ENCODE assay signal across 22 mouse cellular contexts in genomic region chr3:32338231-32338630, GRCm38 (mm10). TPM values are rescaled to one million over a fixed set of nuclear protein-coding genes. Genes with fewer than 3 reads are reported as not detected.
DNase-seq lines count a peak whose midpoint lies in the region; ATAC-seq and TF ChIP-seq lines count a peak whose summit lies in the region.
"Had no signal": no experiment of that assay in that cellular context is flagged by ENCODE, and none has a peak within 500 bp of the region (broad histone marks: within the 10 kb centered on the region; RNA-seq: fewer than 3 reads in every experiment).

No protein-coding gene starts in this region.

- no peak for TF ChIP-seq CTCF in stomach, postnatal 0 days (IDR thresholded peaks at IDR 0.05; ENCODE audit: low read depth)
- TF ChIP-seq CTCF in kidney, adult 2 months (conservative IDR thresholded peaks at IDR 0.05; ENCODE audit: insufficient read depth, insufficient read length, low read depth, low read length) = no peak

- H3K4me1 ChIP-seq in heart, embryonic 13.5 days = peaks cover 29% of the 10 kb centered on the region
- peaks cover 15% of the 10 kb centered on the region; the same call in 1 of the 2 replicates for H3K4me1 ChIP-seq in heart, embryonic 10.5 days
- H3K4me1 ChIP-seq in liver, embryonic 16.5 days (ENCODE audit: control insufficient read depth, low read depth, low read length) = no peaks in the 10 kb centered on the region; the same call in 1 of the 2 replicates
- no peaks in the 10 kb centered on the region for H3K4me1 ChIP-seq in stomach, embryonic 14.5 days (ENCODE audit: control insufficient read depth, insufficient read depth, low read length)
- H3K4me1 ChIP-seq in stomach, postnatal 0 days (replicated peaks; ENCODE audit: control insufficient read depth, insufficient read depth) = no peaks in the 10 kb centered on the region
- H3K4me1 ChIP-seq in kidney, adult 2 months (ENCODE audit: control insufficient read depth, insufficient read depth, low read length) = no peaks in the 10 kb centered on the region
- H3K4me1 ChIP-seq: embryonic facial prominence, embryonic 10.5 days; forebrain, embryonic 13.5 days; hindbrain, embryonic 12.5 days had no signal

- no peak for ATAC-seq in heart, embryonic 13.5 days (ENCODE audit: extremely low read depth, insufficient number of reproducible peaks, low FRiP score, low TSS enrichment)
- peak; percentile 67 for ATAC-seq in liver, embryonic 16.5 days (ENCODE audit: low read depth)
- no peak for ATAC-seq in stomach, embryonic 14.5 days (ENCODE audit: insufficient number of reproducible peaks, insufficient read depth, low FRiP score, low read depth)
- no peak for ATAC-seq in stomach, postnatal 0 days (ENCODE audit: low FRiP score, low TSS enrichment)
- ATAC-seq: CD4-positive, CD25-positive, alpha-beta regulatory T cell, adult 4 months; forebrain, embryonic 13.5 days; forebrain, postnatal 0 days; hindbrain, embryonic 16.5 days had no signal

- H3K27ac ChIP-seq in heart, embryonic 13.5 days (replicated peaks) = peak overlapping the region; percentile 16; the same call in 1 of the 2 replicates
- H3K27ac ChIP-seq in heart, embryonic 10.5 days = no peak overlapping the region
- H3K27ac ChIP-seq in liver, embryonic 16.5 days (ENCODE audit: low read length) = no peak overlapping the region
- H3K27ac ChIP-seq in stomach, embryonic 14.5 days (ENCODE audit: low read length) = peak overlapping the region; percentile 29; the same call in 1 of the 2 replicates
- no peak overlapping the region for H3K27ac ChIP-seq in stomach, postnatal 0 days (replicated peaks)
- no peak overlapping the region for H3K27ac ChIP-seq in kidney, adult 2 months (ENCODE audit: insufficient read depth, low read depth, low read length)
- H3K27ac ChIP-seq: embryonic facial prominence, embryonic 10.5 days; forebrain, embryonic 13.5 days; gastrocnemius, adult 2 months; heart, embryonic 15.5 days; hindbrain, embryonic 12.5 days had no signal

- H3K36me3 ChIP-seq in heart, embryonic 13.5 days = peaks cover 28% of the 10 kb centered on the region
- peaks cover 16% of the 10 kb centered on the region for H3K36me3 ChIP-seq in heart, embryonic 10.5 days
- H3K36me3 ChIP-seq in liver, embryonic 16.5 days (ENCODE audit: control insufficient read depth, insufficient read depth) = no peaks in the 10 kb centered on the region; the same call in 1 of the 2 replicates
- H3K36me3 ChIP-seq in stomach, embryonic 14.5 days (ENCODE audit: control insufficient read depth, insufficient read depth, low read length) = peaks cover 8% of the 10 kb centered on the region; the same call in 1 of the 2 replicates
- peaks cover 8% of the 10 kb centered on the region for H3K36me3 ChIP-seq in stomach, postnatal 0 days (ENCODE audit: control insufficient read depth, insufficient read depth, low read length)
- H3K36me3 ChIP-seq in kidney, adult 2 months (ENCODE audit: control insufficient read depth, insufficient read depth, low read length) = peaks cover 2% of the 10 kb centered on the region

- WGBS in heart, embryonic 13.5 days = 85% methylated on average over 7 of the region's 7 CpGs
- WGBS in heart, embryonic 10.5 days = 78% methylated on average over 7 of the region's 7 CpGs
- WGBS in liver, embryonic 16.5 days (ENCODE audit: insufficient replicate concordance) = 71% methylated on average over 7 of the region's 7 CpGs
- 76% methylated on average over 7 of the region's 7 CpGs for WGBS in stomach, embryonic 14.5 days
- 75% methylated on average over 7 of the region's 7 CpGs for WGBS in stomach, postnatal 0 days
- 81% methylated on average over 7 of the region's 7 CpGs for WGBS in kidney, adult 2 months

- no peak for DNase-seq in heart, embryonic 10.5 days (ENCODE audit: low spot score)
- DNase-seq in liver = no peak
- no peak for DNase-seq in stomach, postnatal 0 days (ENCODE audit: low spot score)
- DNase-seq in kidney, adult 2 months = no peak
- DNase-seq in frontal cortex, postnatal 14 days (ENCODE audit: low spot score in 2 of 2) = no peak
- DNase-seq: adrenal gland, postnatal 25 days; B cell, adult 2 months; cerebellum, adult 18-20 months; cerebellum, postnatal 10 days; forebrain, postnatal 0 days; gastrocnemius, adult 2 months; gastrocnemius, postnatal 25 days; heart, postnatal 36 days had no signal

- no peak overlapping the region for H3K4me2 ChIP-seq in heart, embryonic 13.5 days
- H3K4me2 ChIP-seq in liver, embryonic 16.5 days (ENCODE audit: low read depth, low read length) = no peak overlapping the region
- H3K4me2 ChIP-seq in stomach, embryonic 14.5 days (replicated peaks; ENCODE audit: low read depth, low read length) = no peak overlapping the region
- H3K4me2 ChIP-seq in stomach, postnatal 0 days (replicated peaks; ENCODE audit: low read depth) = no peak overlapping the region
- H3K4me2 ChIP-seq: forebrain, embryonic 13.5 days; heart, embryonic 15.5 days; hindbrain, embryonic 12.5 days had no signal

- H3K27me3 ChIP-seq in heart, embryonic 13.5 days (replicated peaks) = no peaks in the 10 kb centered on the region
- H3K27me3 ChIP-seq in heart, embryonic 10.5 days (ENCODE audit: insufficient read depth, poor library complexity, severe bottlenecking) = no peaks in the 10 kb centered on the region
- H3K27me3 ChIP-seq in liver, embryonic 16.5 days (ENCODE audit: control insufficient read depth, insufficient read depth, low read depth, low read length) = no peaks in the 10 kb centered on the region
- H3K27me3 ChIP-seq in stomach, embryonic 14.5 days (ENCODE audit: control insufficient read depth, insufficient read depth, low read length) = no peaks in the 10 kb centered on the region
- no peaks in the 10 kb centered on the region for H3K27me3 ChIP-seq in stomach, postnatal 0 days (ENCODE audit: control insufficient read depth, insufficient read depth, low read length)
- no peaks in the 10 kb centered on the region for H3K27me3 ChIP-seq in kidney, adult 2 months (replicated peaks; ENCODE audit: control insufficient read depth, insufficient read depth, low read length)
- H3K27me3 ChIP-seq: forebrain, embryonic 13.5 days; heart, embryonic 15.5 days; hindbrain, embryonic 12.5 days had no signal

- no peaks in the 10 kb centered on the region for H3K9me3 ChIP-seq in heart, embryonic 13.5 days
- no peaks in the 10 kb centered on the region for H3K9me3 ChIP-seq in heart, embryonic 10.5 days
- no peaks in the 10 kb centered on the region for H3K9me3 ChIP-seq in liver, embryonic 16.5 days (replicated peaks; ENCODE audit: control insufficient read depth, low read length)
- no peaks in the 10 kb centered on the region for H3K9me3 ChIP-seq in stomach, embryonic 14.5 days (ENCODE audit: control insufficient read depth, low read depth, low read length)
- H3K9me3 ChIP-seq in stomach, postnatal 0 days (ENCODE audit: control insufficient read depth, low read length) = no peaks in the 10 kb centered on the region
- H3K9me3 ChIP-seq: embryonic facial prominence, embryonic 10.5 days; forebrain, embryonic 13.5 days; heart, embryonic 15.5 days; hindbrain, embryonic 12.5 days had no signal

- no peak overlapping the region for H3K9ac ChIP-seq in heart, embryonic 13.5 days
- H3K9ac ChIP-seq in liver, embryonic 16.5 days (ENCODE audit: low read depth, low read length) = no peak overlapping the region
- no peak overlapping the region for H3K9ac ChIP-seq in stomach, embryonic 14.5 days (replicated peaks; ENCODE audit: low read depth, low read length)
- no peak overlapping the region for H3K9ac ChIP-seq in stomach, postnatal 0 days (ENCODE audit: low read length)
- H3K9ac ChIP-seq: forebrain, embryonic 13.5 days; forebrain, postnatal 0 days; heart, embryonic 15.5 days; hindbrain, embryonic 12.5 days had no signal

- no peak for TF ChIP-seq POLR2A in kidney, adult 2 months (IDR thresholded peaks at IDR 0.05; ENCODE audit: low read depth, low read length)

- no peak overlapping the region for H3K4me3 ChIP-seq in heart, embryonic 13.5 days
- H3K4me3 ChIP-seq in heart, embryonic 10.5 days = no peak overlapping the region
- no peak overlapping the region for H3K4me3 ChIP-seq in liver, embryonic 16.5 days (ENCODE audit: low read depth, low read length)
- no peak overlapping the region for H3K4me3 ChIP-seq in stomach, embryonic 14.5 days (ENCODE audit: low read depth, low read length)
- H3K4me3 ChIP-seq in stomach, postnatal 0 days (ENCODE audit: low read depth, low read length) = no peak overlapping the region
- no peak overlapping the region for H3K4me3 ChIP-seq in kidney, adult 2 months (ENCODE audit: insufficient read depth, low read depth, low read length)
- H3K4me3 ChIP-seq: embryonic facial prominence, embryonic 10.5 days; forebrain, embryonic 13.5 days; gastrocnemius, adult 2 months; heart, embryonic 15.5 days; hindbrain, embryonic 12.5 days had no signal

- no peak for TF ChIP-seq EP300 in stomach, postnatal 0 days (optimal IDR thresholded peaks at IDR 0.05)

RNA-seq across cellular contexts. Expression of gene Zmat3, which starts 27.6 kb away (rescaled TPM):
- 3.3 and 3.9 TPM in 2 replicates for polyA plus RNA-seq in heart, embryonic 13.5 days (2015; fragmentation: Nextera tagmentation; extraction: Ambion mirVana)
- polyA plus RNA-seq in heart, embryonic 10.5 days (2016; fragmentation: Nextera tagmentation; extraction: Ambion mirVana) = 4.6 and 5.3 TPM in 2 replicates
- polyA plus RNA-seq in liver, embryonic 16.5 days (2015; fragmentation: Nextera tagmentation; extraction: Ambion mirVana) = 0.48 and 0.78 TPM in 2 replicates
- 10.1 and 10.6 TPM in 2 replicates for polyA plus RNA-seq in stomach, embryonic 14.5 days (2014; fragmentation: Nextera tagmentation; extraction: Ambion mirVana)
- 3.8 and 4.4 TPM in 2 replicates for polyA plus RNA-seq in stomach, postnatal 0 days (2015; fragmentation: Nextera tagmentation; extraction: Ambion mirVana)
- polyA plus RNA-seq in kidney, adult 2 months (2012; rRNA removed) = 9.5 and 9.9 TPM in 2 replicates

RNA-seq across cellular contexts. Expression of gene Pik3ca, which starts 59.2 kb away (rescaled TPM):
- polyA plus RNA-seq in heart, embryonic 13.5 days (2015; fragmentation: Nextera tagmentation; extraction: Ambion mirVana) = 5.2 and 7.4 TPM in 2 replicates
- 4.7 and 6.1 TPM in 2 replicates for polyA plus RNA-seq in heart, embryonic 10.5 days (2016; fragmentation: Nextera tagmentation; extraction: Ambion mirVana)
- 1.8 and 2.9 TPM in 2 replicates for polyA plus RNA-seq in liver, embryonic 16.5 days (2015; fragmentation: Nextera tagmentation; extraction: Ambion mirVana)
- polyA plus RNA-seq in stomach, embryonic 14.5 days (2014; fragmentation: Nextera tagmentation; extraction: Ambion mirVana) = 14.4 and 23.1 TPM in 2 replicates
- 5.8 and 6.4 TPM in 2 replicates for polyA plus RNA-seq in stomach, postnatal 0 days (2015; fragmentation: Nextera tagmentation; extraction: Ambion mirVana)
- polyA plus RNA-seq in kidney, adult 2 months (2012; rRNA removed) = 7.9 and 10.2 TPM in 2 replicates

Comparison
In these comparisons a context has a peak if more than half of its experiments do, and no peak if none do; other contexts are left out.
1. H3K27ac ChIP-seq: peak in heart, embryonic 13.5 days (single experiment) and stomach, embryonic 14.5 days (single experiment); none in heart, embryonic 10.5 days (single experiment), liver, embryonic 16.5 days (single experiment), stomach, postnatal 0 days (single experiment) and kidney, adult 2 months (single experiment).